Mouse (Mus musculus) lung, adult 10 weeks (tissue): ENCODE measurements around the gene Olfr172. TPM values are rescaled to one million over a fixed set of nuclear protein-coding genes. Genes with fewer than 3 reads are reported as not detected.

Source experiments
- polyA plus RNA-seq: library from polyadenylated mRNA; stranded (reverse); fragments of 350-450 nt; fragmentation: Illumina TruSeq; extraction: RNeasy Lipid Tissue Mini Kit (QIAGEN cat#74804); gene quantifications from one replicate; pipeline ENCODE4 v1.2.3, GENCODE M21; 2014; ENCODE audit warnings: low read depth, low replicate concordance; ENCODE audit not compliant: insufficient read depth

Gene Olfr172
- polyA plus RNA-seq = not detected

GRCm38 (mm10) chr16:58763076-58763475 lies at the start of gene Olfr172:
Gene Olfr172, minus strand, starts transcription at chr16:58763176.

GRCm38 (mm10) chr16:58800168-58800567 lies 37.2 kb upstream of the Olfr172 start, which contains the start of gene Olfr173:
Gene Olfr173, minus strand, starts transcription at chr16:58800268.

GRCm38 (mm10) chr16:58727477-58728131 lies 35.4 kb downstream of the Olfr172 start, which contains the start of gene Cldnd1:
Gene Cldnd1, plus strand, starts transcription at chr16:58727910.

GRCm38 (mm10) chr16:58718666-58719120 lies 44.3 kb downstream of the Olfr172 start, which contains the start of gene Gpr15:
Gene Gpr15, minus strand, starts transcription at chr16:58719070.

Other genes starting within 250 kb of the Olfr172 start
- gene St3gal6, start 238.9 kb downstream of the Olfr172 start, polyA plus RNA-seq = 46.4 TPM
- not detected for gene Gm813, start 146.2 kb downstream of the Olfr172 start, polyA plus RNA-seq
- gene E330017A01Rik, start 124.4 kb downstream of the Olfr172 start, polyA plus RNA-seq = not detected
- 6.1 TPM for gene Cpox, start 92.9 kb downstream of the Olfr172 start, polyA plus RNA-seq
- gene Gpr15, start 44.1 kb downstream of the Olfr172 start, polyA plus RNA-seq = 0.23 TPM
- gene Cldnd1, start 35.3 kb downstream of the Olfr172 start, polyA plus RNA-seq = 30.3 TPM
- gene Olfr173, start 37.1 kb upstream of the Olfr172 start, polyA plus RNA-seq = not detected
- gene Olfr175-ps1, start 63.6 kb upstream of the Olfr172 start, polyA plus RNA-seq = not detected
- not detected for gene Olfr177, start 111.6 kb upstream of the Olfr172 start, polyA plus RNA-seq
- gene Olfr178, start 128.9 kb upstream of the Olfr172 start, polyA plus RNA-seq = not detected
- gene Olfr181, start 165.6 kb upstream of the Olfr172 start, polyA plus RNA-seq = not detected
- not detected for gene Olfr180, start 166.2 kb upstream of the Olfr172 start, polyA plus RNA-seq
- gene Olfr183, start 232.2 kb upstream of the Olfr172 start, polyA plus RNA-seq = not detected